Mouse (Mus musculus) lung, embryonic 14.5 days (tissue): Measurements from ENCODE around the gene Lce3f. TPM values are rescaled to one million over a fixed set of nuclear protein-coding genes. Genes with fewer than 3 reads are reported as not detected.

Source experiments
- ATAC-seq: fragments of 200-750 bp; cut with Nextera tagmentation; 2 replicates; pipeline ENCODE4 v1.8.0; 2017; ENCODE audit warnings: mild to moderate bottlenecking, moderate TSS enrichment, moderate library complexity; ENCODE audit not compliant: insufficient read depth
- DNase-seq: peaks from one replicate; pipeline ENCODE4 v3.0.0-alpha.2; 2015
- H3K27ac ChIP-seq: fragments of 300-500 bp; sonication (generic); 2 replicates; pipeline ENCODE4 v1.5.1; 2014; ENCODE audit warnings: low read depth, mild to moderate bottlenecking, moderate library complexity
- H3K27me3 ChIP-seq: fragments of 300-500 bp; sonication (generic); 2 replicates; pipeline ENCODE4 v1.6.1; 2014; ENCODE audit warnings: low read length, control low read depth; ENCODE audit not compliant: insufficient read depth
- H3K36me3 ChIP-seq: fragments of 300-500 bp; sonication (generic); 2 replicates; pipeline ENCODE4 v1.6.1; 2014; ENCODE audit warnings: control low read depth; ENCODE audit not compliant: insufficient read depth
- H3K4me1 ChIP-seq: fragments of 300-500 bp; sonication (generic); 2 replicates; pipeline ENCODE4 v1.6.1; 2014; ENCODE audit warnings: antibody characterized with exemption, control low read depth; ENCODE audit not compliant: insufficient read depth
- H3K4me2 ChIP-seq: fragments of 300-500 bp; sonication (generic); 2 replicates; pipeline ENCODE4 v1.6.1; 2014; ENCODE audit warnings: mild to moderate bottlenecking
- H3K4me3 ChIP-seq: fragments of 300-500 bp; sonication (generic); 2 replicates; pipeline ENCODE4 v1.5.1; 2014; ENCODE audit warnings: low read depth, low read length
- H3K9ac ChIP-seq: fragments of 300-500 bp; sonication (generic); 2 replicates; pipeline ENCODE4 v1.6.1; 2014
- H3K9me3 ChIP-seq: fragments of 300-500 bp; sonication (generic); 2 replicates; pipeline ENCODE4 v1.6.1; 2016; ENCODE audit warnings: low read depth, low read length, control low read depth
- CTCF ChIP-seq: IDR thresholded peaks from 2 replicates; pipeline ENCODE4 v1.5.1; 2016; ENCODE audit warnings: antibody characterized with exemption, low read depth
- WGBS: fragments of 180-500 bp; shearing (Covaris S2); extraction: QIAGEN DNeasy Blood & Tissue Kit; methylation state at CpG from one replicate; pipeline ENCODE4 v1.1.7; 2014; 5-methylcytosine and 5-hydroxymethylcytosine counted together
- polyA plus RNA-seq: library from polyadenylated mRNA; unstranded; fragments of >200 nt; fragmentation: Nextera tagmentation; extraction: Ambion mirVana; gene quantifications from 2 replicates; pipeline ENCODE4 v1.2.1, GENCODE M21; 2014

Gene Lce3f
- polyA plus RNA-seq, 1 experiment from 2014 or later, result not detected

- WGBS, result 42% methylated on average over 5 of the region's 5 CpGs
- peak; percentile 82 for TF ChIP-seq CTCF
- ATAC-seq (peak; percentile 69; the same call in 1 of the 2 replicates), DNase-seq (peak; percentile 79)
- Histone ChIP-seq H3K9me3 (no peaks in the 10 kb centered on the region), H3K27ac (no peak overlapping the region), H3K27me3 (no peaks in the 10 kb centered on the region), H3K4me1 (no peaks in the 10 kb centered on the region), H3K4me3 (no peak overlapping the region), H3K9ac (no peak overlapping the region), H3K36me3 (no peaks in the 10 kb centered on the region), H3K4me2 (no peak overlapping the region)
Observed at GRCm38 (mm10) chr3:93031450-93031849, 39.4 kb downstream of the Lce3f start.

Other genes starting within 250 kb of the Lce3f start
- not detected in 2 replicates for gene Lce1g, start 239.9 kb upstream of the Lce3f start, polyA plus RNA-seq
- gene Lce1h, start 227.2 kb upstream of the Lce3f start, polyA plus RNA-seq, result not detected in 2 replicates
- not detected in 2 replicates for gene Lce1i, start 213.3 kb upstream of the Lce3f start, polyA plus RNA-seq
- gene Lce1j, start 201.7 kb upstream of the Lce3f start, polyA plus RNA-seq, result not detected in 2 replicates
- gene Lce1k, start 184.3 kb upstream of the Lce3f start, polyA plus RNA-seq, result not detected in 2 replicates
- gene Kprp, start 165.0 kb upstream of the Lce3f start, polyA plus RNA-seq, result not detected in 2 replicates
- gene Lce1l, start 140.9 kb upstream of the Lce3f start, polyA plus RNA-seq, result not detected in 2 replicates
- gene 2310050C09Rik, start 122.0 kb upstream of the Lce3f start, polyA plus RNA-seq, result not detected in 2 replicates
- gene Lce3a, start 66.0 kb upstream of the Lce3f start, polyA plus RNA-seq, result not detected in 2 replicates
- gene Lce3b, start 59.2 kb upstream of the Lce3f start, polyA plus RNA-seq, result not detected in 2 replicates
- gene Lce3c, start 47.7 kb upstream of the Lce3f start, polyA plus RNA-seq, result not detected in 2 replicates
- not detected in 2 replicates for gene Lce3d, start 34.8 kb upstream of the Lce3f start, polyA plus RNA-seq
- gene Lce3e, start 25.2 kb upstream of the Lce3f start, polyA plus RNA-seq, result not detected in 2 replicates
- gene Crct1, start 23.5 kb downstream of the Lce3f start, polyA plus RNA-seq, result not detected in 2 replicates
- gene Lce1m, start 26.8 kb downstream of the Lce3f start, polyA plus RNA-seq, result not detected in 2 replicates
- gene Gm4858, start 76.6 kb downstream of the Lce3f start, polyA plus RNA-seq, result not detected in 2 replicates
- not detected in 2 replicates for gene Crnn, start 152.6 kb downstream of the Lce3f start, polyA plus RNA-seq
- not detected in 2 replicates for gene Flg2, start 205.1 kb downstream of the Lce3f start, polyA plus RNA-seq